Mouse (Mus musculus) intestine, embryonic 14.5 days (tissue): ENCODE measurements around the gene Zfp94. TPM values are rescaled to one million over a fixed set of nuclear protein-coding genes. Genes with fewer than 3 reads are reported as not detected.

Experiments
- ATAC-seq: fragments of 200-750 bp; cut with Nextera tagmentation; replicated peaks from 2 replicates; pipeline ENCODE4 v1.8.0; 2017; ENCODE audit warnings: low read depth, moderate number of reproducible peaks, moderate TSS enrichment, moderate library complexity; ENCODE audit not compliant: low FRiP score, low TSS enrichment
- DNase-seq: peaks from one replicate; pipeline ENCODE4 v3.0.0-alpha.2; 2018; ENCODE audit warnings: low spot score
- H3K27ac ChIP-seq: fragments of 300-500 bp; sonication (generic); 2 replicates; pipeline ENCODE4 v1.5.1; 2014; ENCODE audit warnings: low read depth, mild to moderate bottlenecking, control low read depth
- H3K27me3 ChIP-seq: fragments of 300-500 bp; sonication (generic); replicated peaks from 2 replicates; pipeline ENCODE4 v1.6.1; 2014; ENCODE audit warnings: low read length, control low read depth; ENCODE audit not compliant: control insufficient read depth, insufficient read depth
- H3K36me3 ChIP-seq: fragments of 300-500 bp; sonication (generic); 2 replicates; pipeline ENCODE4 v1.6.1; 2014; ENCODE audit warnings: low read length, control low read depth; ENCODE audit not compliant: control insufficient read depth, insufficient read depth
- H3K4me1 ChIP-seq: fragments of 300-500 bp; sonication (generic); replicated peaks from 2 replicates; pipeline ENCODE4 v1.6.1; 2014; ENCODE audit warnings: low read length, control low read depth, mixed read lengths; ENCODE audit not compliant: control insufficient read depth, insufficient read depth
- H3K4me2 ChIP-seq: fragments of 300-500 bp; sonication (generic); 2 replicates; pipeline ENCODE4 v1.6.1; 2014; ENCODE audit warnings: low read length
- H3K4me3 ChIP-seq: fragments of 300-500 bp; sonication (generic); 2 replicates; pipeline ENCODE4 v1.5.1; 2014; ENCODE audit warnings: low read depth, low read length, control low read depth, mixed read lengths
- H3K9ac ChIP-seq: fragments of 300-500 bp; sonication (generic); 2 replicates; pipeline ENCODE4 v1.6.1; 2014; ENCODE audit warnings: mild to moderate bottlenecking, low read length
- H3K9me3 ChIP-seq: fragments of 300-500 bp; sonication (generic); 2 replicates; pipeline ENCODE4 v1.6.1; 2016; ENCODE audit warnings: low read length, control low read depth; ENCODE audit not compliant: control insufficient read depth
- WGBS: fragments of 180-500 bp; shearing (Covaris S2); extraction: QIAGEN DNeasy Blood & Tissue Kit; methylation state at CpG from one replicate; pipeline ENCODE4 v1.1.7; 2014; 5-methylcytosine and 5-hydroxymethylcytosine counted together
- polyA plus RNA-seq: library from polyadenylated mRNA; unstranded; fragments of >200 nt; fragmentation: Nextera tagmentation; extraction: Ambion mirVana; gene quantifications from 2 replicates; pipeline ENCODE4 v1.2.1, GENCODE M21; 2014

Gene Zfp94
- polyA plus RNA-seq, 1 experiment from 2014 or later: 9.1 TPM

- Histone ChIP-seq H3K4me3 (peak overlapping the region; percentile 73), H3K27ac (peak overlapping the region; percentile 88; the same call in 1 of the 2 replicates), H3K4me2 (peak overlapping the region; percentile 80), H3K9ac (peak overlapping the region; percentile 71), H3K27me3 (no peaks in the 10 kb centered on the region), H3K4me1 (no peaks in the 10 kb centered on the region; the same call in 1 of the 2 replicates), H3K9me3 (no peaks in the 10 kb centered on the region), H3K36me3 (peaks cover 35% of the 10 kb centered on the region)
- peak; percentile 41 for ATAC-seq
- DNase-seq: peak; percentile 63
- 2% methylated on average over 18 of the region's 18 CpGs for WGBS
Measured at GRCm38 (mm10) chr7:24299823-24300481, 16.5 kb downstream of the Zfp94 start.

- Histone ChIP-seq H3K4me1 (no peaks in the 10 kb centered on the region; the same call in 1 of the 2 replicates), H3K27me3 (no peaks in the 10 kb centered on the region), H3K27ac (peak overlapping the region; percentile 88), H3K4me2 (peak overlapping the region; percentile 80), H3K4me3 (peak overlapping the region; percentile 73), H3K9me3 (no peaks in the 10 kb centered on the region), H3K36me3 (peaks cover 42% of the 10 kb centered on the region), H3K9ac (peak overlapping the region; percentile 71)
- ATAC-seq: peak; percentile 88
- WGBS: under 1% methylated on average over 46 of the region's 47 CpGs
- peak; percentile 90 for DNase-seq
Measured at GRCm38 (mm10) chr7:24298973-24299708, 17.3 kb downstream of the Zfp94 start.

- Histone ChIP-seq H3K36me3 (peaks cover 47% of the 10 kb centered on the region), H3K27ac (peak overlapping the region; percentile 88), H3K4me2 (peak overlapping the region; percentile 80), H3K4me3 (peak overlapping the region; percentile 73), H3K9ac (peak overlapping the region; percentile 71), H3K4me1 (no peaks in the 10 kb centered on the region; the same call in 1 of the 2 replicates), H3K27me3 (no peaks in the 10 kb centered on the region), H3K9me3 (no peaks in the 10 kb centered on the region)
- ATAC-seq (no peak), DNase-seq (peak; percentile 58)
- 4% methylated on average over 12 of the region's 12 CpGs for WGBS
Measured at GRCm38 (mm10) chr7:24298635-24298972, 17.9 kb downstream of the Zfp94 start.

GRCm38 (mm10) chr7:24297361-24298095, 18.9 kb downstream of the Zfp94 start:
- Histone ChIP-seq H3K4me1 (no peaks in the 10 kb centered on the region; the same call in 1 of the 2 replicates), H3K27ac (no peak overlapping the region), H3K4me2 (peak overlapping the region; percentile 80), H3K36me3 (peaks cover 48% of the 10 kb centered on the region), H3K9me3 (no peaks in the 10 kb centered on the region), H3K4me3 (no peak overlapping the region), H3K27me3 (no peaks in the 10 kb centered on the region), H3K9ac (0 out of 2 replicates have a peak overlapping the region, but pooled peaks have one; percentile 11)
- WGBS: 93% methylated on average over 15 of the region's 15 CpGs
- DNase-seq (no peak), ATAC-seq (no peak)

- Histone ChIP-seq H3K4me2 (no peak overlapping the region), H3K4me1 (no peaks in the 10 kb centered on the region; the same call in 1 of the 2 replicates), H3K9ac (no peak overlapping the region), H3K27ac (no peak overlapping the region), H3K4me3 (no peak overlapping the region), H3K36me3 (peaks cover 51% of the 10 kb centered on the region), H3K27me3 (no peaks in the 10 kb centered on the region), H3K9me3 (peaks cover 5% of the 10 kb centered on the region; the same call in 1 of the 2 replicates)
- DNase-seq (no peak), ATAC-seq (no peak)
- WGBS: 93% methylated on average over 7 of the region's 7 CpGs
Measured at GRCm38 (mm10) chr7:24296386-24296785, 20.1 kb downstream of the Zfp94 start.

- Histone ChIP-seq H3K4me2 (no peak overlapping the region), H3K36me3 (peaks cover 60% of the 10 kb centered on the region), H3K9ac (no peak overlapping the region), H3K4me3 (no peak overlapping the region), H3K4me1 (no peaks in the 10 kb centered on the region), H3K27me3 (no peaks in the 10 kb centered on the region), H3K9me3 (peaks cover 5% of the 10 kb centered on the region; the same call in 1 of the 2 replicates), H3K27ac (no peak overlapping the region)
- DNase-seq (no peak), ATAC-seq (no peak)
- 96% methylated on average over 7 of the region's 7 CpGs for WGBS
Measured at GRCm38 (mm10) chr7:24295376-24295775, 21.1 kb downstream of the Zfp94 start.

GRCm38 (mm10) chr7:24294763-24295162, 21.7 kb downstream of the Zfp94 start:
- ATAC-seq: no peak
- no peak overlapping the region for H3K27ac ChIP-seq
- WGBS: 97% methylated on average over 4 of the region's 4 CpGs
- H3K4me3 ChIP-seq: no peak overlapping the region
- no peaks in the 10 kb centered on the region for H3K27me3 ChIP-seq
- H3K9ac ChIP-seq: no peak overlapping the region
- no peak overlapping the region for H3K4me2 ChIP-seq
- no peak for DNase-seq
- peaks cover 5% of the 10 kb centered on the region; the same call in 1 of the 2 replicates for H3K9me3 ChIP-seq
- H3K36me3 ChIP-seq: peaks cover 66% of the 10 kb centered on the region
- no peaks in the 10 kb centered on the region for H3K4me1 ChIP-seq

GRCm38 (mm10) chr7:24293061-24293851, 23.2 kb downstream of the Zfp94 start:
- ATAC-seq: no peak
- Histone ChIP-seq H3K9me3 (peaks cover 5% of the 10 kb centered on the region; the same call in 1 of the 2 replicates), H3K27me3 (no peaks in the 10 kb centered on the region), H3K4me3 (no peak overlapping the region), H3K36me3 (peaks cover 68% of the 10 kb centered on the region), H3K9ac (no peak overlapping the region), H3K4me2 (no peak overlapping the region), H3K4me1 (no peaks in the 10 kb centered on the region), H3K27ac (no peak overlapping the region)
- no peak for DNase-seq
- 78% methylated on average over 12 of the region's 12 CpGs for WGBS
